Mouse (Mus musculus) forelimb bud, embryonic 11.5 days (tissue): ENCODE measurements at regions not wholly inside any gene's neighbourhood (a gene's known extent, or its start where the extent isn't known, plus 50 kb on each side); places are given as distances from the start of the nearest gene placed in this dataset.
A peak's percentile ranks its signal among the peaks of the same experiment; 100 is the strongest.

Experiments
- DNase-seq: peaks from one replicate; pipeline ENCODE4 v3.0.0-alpha.2; 2012; ENCODE audit warnings: low read depth, low spot score

DNA sequence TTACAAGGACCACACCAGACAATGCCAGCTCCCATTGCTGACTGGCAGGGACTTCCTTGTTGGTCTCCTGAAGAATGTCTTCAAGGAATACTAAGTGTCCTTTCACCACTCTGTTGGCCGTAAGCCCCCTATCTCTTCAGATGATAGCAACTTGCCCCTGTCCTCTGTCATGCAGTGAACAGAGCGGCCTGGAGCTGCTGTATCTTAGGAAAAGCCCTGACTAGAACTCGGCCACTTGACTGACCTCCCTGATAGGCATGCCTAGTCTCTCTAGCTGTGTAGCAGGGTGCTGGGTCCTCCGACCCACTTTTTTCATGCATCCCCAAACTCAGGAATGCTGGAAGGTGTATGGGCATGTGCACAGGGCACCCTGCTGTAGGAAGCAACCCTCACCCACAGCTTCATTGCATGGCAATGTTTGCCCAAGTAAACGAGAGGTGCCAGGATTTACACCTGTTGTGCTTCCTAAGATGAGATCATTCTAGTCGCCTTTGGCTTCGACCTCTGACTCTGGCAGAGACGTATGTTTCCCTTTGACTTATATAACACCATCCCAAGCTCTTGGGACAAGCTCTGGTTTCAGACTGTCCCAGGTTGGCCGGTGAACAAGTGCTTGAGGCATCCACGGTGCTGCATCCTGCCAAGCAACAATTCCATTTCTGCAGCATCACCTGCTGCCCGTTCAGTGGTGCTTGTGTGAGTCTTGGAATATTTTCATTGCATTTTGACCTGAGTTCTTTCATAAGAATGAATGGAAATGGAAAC lies 145.1 kb downstream of the Zfp36l1 start:
- DNase-seq, result no peak

DNA sequence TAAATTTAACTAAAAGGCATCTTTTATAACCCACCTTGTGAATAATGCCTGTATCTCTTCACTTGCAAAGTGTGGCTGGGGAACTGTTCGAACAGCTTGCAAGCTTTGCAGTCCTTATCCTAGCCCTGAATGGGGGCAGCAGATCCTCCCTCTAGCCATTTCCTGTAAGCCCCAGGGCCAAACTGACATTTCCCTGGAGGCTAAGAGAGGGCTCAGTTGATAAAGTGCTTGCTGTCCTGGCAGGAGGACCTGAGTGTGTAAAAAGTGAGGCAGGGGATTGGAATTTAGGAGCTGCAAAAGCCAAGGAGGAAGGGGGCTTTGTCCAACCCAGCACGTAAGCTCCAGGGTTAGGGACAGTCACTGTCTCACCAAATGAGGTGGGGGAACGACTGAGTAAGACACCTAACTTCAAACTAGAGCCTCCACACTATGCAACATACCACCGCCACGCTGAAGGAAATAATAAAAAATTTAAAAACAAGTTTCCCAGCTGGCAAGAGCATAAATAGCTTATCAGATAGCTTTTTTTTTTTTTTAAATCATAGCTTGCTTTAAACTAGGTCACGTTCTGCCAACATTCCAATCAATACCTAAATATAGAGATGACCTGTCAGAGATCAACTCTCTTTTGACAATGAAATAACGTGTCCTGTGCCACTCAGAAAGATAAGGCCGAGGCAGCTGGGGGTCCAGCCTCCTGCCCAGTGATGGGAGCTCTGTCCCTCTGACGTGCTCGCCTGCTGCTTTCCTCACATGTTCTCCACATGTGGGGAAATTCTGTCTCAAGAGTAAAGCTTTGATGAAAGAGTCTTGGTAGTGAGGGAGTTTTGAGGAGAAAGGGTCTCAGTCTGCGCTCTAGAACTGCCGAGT lies 146.0 kb downstream of the Zfp36l1 start:
- DNase-seq, result no peak

DNA sequence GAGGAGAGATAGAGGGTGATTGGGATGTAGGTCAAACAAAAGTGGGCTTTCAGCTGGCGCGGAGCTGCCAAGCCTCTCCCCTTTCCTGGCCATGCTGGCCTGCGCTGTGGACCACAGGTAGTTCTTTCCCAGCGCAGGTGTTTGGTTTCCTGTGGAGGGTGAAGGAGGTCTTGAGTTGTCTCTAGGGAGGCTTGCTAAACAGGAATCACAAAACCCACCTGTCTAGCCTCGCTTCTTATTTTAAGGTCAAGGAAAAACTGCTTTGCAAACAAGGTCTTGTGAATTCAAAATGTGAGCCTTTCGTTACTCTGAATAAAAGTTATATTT lies 146.6 kb downstream of the Zfp36l1 start:
- DNase-seq, result no peak

DNA sequence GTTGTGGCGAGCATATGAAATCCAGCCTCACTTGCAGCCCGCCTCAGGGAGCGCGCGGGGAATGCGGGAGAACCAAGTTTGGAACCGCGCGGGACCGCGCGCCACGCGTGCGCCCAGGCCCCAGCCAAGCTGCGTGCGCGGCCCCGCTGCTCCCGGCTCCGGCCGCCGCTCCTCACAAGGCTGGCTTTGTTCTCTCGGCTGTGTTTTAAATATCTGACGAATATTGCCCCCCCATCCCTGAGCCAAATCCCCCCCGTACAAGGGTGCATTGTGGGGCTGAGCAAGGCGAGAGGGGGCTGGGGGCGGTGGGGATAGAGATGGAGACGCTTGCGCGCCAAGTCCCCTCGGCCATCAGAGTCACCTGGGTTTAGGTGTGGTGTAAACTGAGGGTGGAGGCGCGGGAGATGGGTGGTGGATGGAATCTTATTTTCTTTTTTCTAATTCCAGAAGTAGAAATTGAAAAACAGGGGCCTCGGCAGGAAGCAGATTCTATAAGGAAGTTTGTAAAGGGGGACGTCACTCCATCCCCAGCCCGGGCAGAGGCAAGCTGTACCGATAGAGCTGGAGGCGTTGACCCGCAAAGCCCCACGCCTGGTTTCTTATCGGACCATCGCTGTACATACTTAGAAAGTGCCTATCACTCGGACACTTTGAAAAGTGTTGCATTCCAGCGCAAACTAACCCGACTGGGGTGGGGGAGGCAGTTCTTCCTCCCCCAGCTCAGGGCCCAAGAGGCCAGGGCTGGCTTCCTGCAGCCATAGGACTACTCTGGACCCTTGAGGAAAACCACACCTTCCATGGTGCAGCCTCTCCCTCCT lies 147.1 kb downstream of the Zfp36l1 start:
- DNase-seq, result peak; percentile 62

DNA sequence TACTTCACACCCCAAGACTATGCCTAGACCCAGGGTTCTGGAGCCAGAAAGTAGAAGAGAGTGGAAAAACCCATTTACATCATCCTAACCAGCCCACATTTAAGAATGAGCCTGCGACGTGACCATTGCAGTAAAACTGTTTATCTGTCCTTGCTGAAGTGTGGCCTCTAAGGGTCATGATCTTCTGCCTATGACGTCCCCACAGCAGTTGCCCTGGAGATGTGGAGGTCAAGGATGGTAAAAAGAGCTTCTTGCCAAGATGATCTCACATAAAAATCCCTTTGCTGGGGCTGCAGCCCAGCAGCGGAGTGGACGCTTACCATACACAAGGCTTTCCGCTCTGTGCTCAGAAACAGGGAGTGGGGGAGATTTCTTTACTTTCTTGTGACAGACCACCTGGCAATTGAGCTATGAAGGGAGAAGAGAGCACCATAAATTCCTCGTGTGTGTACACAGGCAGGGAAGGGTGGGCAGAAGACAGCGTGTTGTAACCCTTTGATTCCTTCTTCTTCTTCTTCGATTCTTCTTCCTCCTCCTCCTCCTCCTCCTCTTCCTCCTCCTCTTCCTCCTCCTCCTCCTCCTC lies 149.3 kb downstream of the Zfp36l1 start:
- no peak for DNase-seq

DNA sequence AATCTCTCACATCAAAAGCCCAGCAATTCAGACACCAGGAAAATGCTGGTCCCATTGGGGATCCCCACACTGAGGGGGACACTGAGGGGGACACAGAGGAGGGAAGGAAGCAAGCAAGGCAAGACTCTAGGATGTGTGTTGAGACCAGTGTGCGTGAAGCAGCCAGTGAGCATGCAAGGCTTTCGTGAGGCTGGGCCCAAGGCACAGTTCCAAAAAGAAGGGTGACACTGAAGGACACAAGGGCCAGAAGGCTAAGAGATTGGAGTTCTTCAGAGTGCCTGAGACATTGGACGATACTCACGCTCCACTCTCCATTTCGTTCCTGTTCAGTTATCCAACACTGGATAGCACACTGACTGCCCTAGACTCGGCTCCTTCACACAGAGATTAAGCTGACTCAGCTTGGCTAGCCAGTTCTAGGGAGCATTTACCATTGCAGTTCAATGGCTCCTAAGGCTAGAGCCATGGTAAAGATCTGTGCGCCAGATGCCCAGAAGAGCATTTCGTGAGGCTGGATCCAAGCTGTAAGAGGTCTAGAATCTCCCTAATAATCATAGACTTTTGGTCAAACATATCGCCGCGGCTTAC lies 150.1 kb downstream of the Zfp36l1 start:
- DNase-seq, result no peak

DNA sequence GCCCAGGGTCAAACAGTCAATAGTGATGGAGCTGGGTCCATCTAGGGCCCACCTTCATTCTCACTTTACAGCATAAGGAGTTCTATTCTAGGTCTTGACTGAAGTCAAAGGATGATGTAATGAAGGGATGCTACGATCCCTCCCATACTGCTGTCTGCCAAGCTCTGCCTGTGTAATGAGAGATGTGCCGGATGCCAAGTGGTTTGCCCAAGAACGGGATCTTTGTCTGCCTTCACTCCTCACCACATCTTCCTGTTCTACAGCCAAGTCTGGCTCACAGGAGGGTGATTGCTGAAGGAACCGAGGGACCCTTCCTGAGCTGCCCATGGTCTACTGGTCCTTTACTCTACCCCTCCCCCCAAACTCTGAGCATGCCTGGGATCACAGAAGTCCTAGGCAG lies 150.9 kb downstream of the Zfp36l1 start:
- no peak for DNase-seq

DNA sequence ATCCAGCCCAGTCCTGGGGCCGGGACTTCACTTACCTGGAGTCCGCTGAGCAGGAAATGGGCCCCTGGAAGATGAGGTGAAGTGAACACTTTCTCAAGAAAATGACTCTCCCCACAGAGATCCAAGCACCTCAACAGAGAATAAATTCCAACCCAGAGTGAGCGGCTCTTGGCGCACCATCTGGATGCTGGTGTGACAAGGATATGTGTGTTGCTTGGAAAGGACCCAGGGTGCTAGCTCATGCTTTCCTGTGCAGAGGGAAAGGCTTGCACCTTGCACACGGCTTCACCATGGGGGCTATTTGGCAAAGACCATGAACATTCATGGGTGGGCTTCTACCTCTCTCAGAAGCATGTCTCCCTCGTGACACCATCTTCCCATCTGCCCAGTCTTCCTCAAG lies 151.7 kb downstream of the Zfp36l1 start:
- DNase-seq, result no peak

DNA sequence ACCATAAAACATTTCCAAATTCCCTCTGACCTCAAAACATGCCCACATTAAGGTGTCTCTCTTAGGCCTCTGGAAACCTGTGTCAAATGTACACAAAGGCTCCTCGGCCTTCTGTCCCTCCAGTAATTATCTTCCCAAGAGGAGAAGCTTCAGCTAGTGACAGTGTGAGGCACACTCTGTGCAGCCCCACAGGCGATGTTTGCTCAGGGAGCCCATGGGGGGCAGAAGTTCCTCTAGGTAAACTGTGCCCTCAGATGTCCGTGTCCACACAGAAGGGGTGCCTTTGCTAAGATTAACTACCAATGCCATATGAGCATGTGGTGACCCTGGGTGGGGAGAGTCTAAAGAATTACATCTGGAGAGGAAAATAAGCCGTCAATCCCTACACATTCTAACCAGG lies 152.4 kb downstream of the Zfp36l1 start:
- no peak for DNase-seq

DNA sequence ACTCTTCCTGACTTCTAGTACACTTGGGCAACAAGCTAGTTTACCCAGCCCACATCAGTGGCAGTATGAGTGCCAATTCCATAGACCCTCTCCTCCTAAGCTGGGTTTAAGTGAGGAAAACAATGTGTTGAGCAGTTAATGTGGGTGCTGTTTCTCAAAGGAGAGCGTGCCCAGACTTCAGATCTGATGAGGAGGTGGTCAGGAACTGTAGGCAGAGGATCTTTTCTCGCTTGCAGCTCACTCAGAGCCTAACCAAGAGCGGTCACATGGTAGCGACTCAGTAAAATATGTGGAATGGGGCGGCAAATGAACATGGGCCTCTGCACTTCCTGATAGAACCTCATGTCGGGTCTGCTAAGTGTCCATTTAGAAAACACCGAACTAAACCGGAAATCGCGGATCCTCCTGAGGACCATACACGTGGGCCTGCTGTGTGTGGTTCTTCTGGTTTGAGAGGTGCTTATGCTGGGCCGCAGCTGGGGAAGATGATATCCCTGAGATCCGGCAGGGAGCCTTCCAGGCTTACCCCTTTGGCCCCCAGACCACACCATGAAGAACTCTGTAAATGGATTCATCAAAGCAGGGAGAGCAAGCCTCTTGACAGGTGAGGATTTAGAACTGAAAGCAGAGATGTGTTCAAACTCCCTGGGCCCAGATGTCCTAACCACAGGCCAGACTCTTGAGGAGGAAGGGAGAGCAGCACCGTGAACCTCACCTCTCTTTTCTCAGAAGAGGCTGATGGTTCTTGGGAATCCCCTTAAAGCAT lies 153.1 kb downstream of the Zfp36l1 start:
- no peak for DNase-seq

DNA sequence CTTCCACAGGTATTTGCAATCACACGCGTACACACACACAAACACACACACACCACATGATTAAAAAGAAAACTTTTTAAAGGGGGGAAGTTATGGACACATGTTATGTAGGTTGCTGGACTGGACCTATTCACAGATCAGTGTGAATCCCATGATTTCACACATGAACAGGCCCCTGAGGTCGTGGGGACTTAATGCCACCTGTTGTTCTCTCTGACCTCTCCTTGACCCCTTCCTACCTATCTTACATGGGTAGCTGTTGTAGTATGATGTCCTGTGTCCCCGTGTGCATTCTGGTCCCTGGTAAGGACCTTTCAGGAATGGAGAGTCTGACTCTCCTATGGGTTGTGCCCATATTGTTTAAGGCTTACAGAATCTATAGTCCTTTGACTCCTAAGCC lies 155.6 kb downstream of the Zfp36l1 start:
- no peak for DNase-seq

DNA sequence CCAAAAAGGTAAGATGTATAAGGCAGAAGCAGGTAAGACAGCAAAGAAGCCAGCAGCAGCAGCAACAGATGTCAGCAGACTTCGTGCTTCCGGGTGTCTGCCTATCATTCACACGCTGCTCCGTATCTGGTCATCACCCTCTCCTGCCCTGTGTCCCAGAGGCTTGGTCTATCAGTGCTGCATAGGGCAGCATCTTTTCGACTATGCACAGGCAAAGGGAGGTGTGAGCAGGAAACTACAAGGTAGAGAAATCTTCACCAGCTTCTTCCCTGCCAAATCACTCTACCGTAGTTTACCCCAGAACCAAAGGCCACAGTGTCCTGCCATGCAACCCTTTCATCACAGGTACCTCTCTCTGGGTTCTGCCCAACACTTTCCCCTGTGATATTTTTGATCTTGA lies 156.5 kb downstream of the Zfp36l1 start:
- DNase-seq, result no peak

DNA sequence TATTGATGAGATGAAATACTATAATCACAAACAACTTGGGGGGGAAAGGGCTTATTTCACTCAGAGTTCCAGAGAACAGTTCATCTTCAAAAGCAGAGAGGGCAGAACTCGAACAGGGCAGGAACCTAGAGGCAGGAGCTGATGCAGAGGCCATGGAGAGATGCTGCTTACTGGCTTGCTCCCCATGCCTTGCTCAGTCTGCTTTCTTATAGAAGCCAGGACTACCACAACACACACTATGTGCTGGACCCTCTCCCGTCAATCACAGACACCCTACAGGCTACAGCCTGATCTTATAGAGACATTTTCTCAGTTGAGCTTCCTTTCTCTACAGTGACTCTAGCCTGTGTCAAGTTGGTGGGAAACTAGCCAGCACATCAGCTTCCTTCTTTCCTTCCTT lies 157.3 kb downstream of the Zfp36l1 start:
- no peak for DNase-seq

DNA sequence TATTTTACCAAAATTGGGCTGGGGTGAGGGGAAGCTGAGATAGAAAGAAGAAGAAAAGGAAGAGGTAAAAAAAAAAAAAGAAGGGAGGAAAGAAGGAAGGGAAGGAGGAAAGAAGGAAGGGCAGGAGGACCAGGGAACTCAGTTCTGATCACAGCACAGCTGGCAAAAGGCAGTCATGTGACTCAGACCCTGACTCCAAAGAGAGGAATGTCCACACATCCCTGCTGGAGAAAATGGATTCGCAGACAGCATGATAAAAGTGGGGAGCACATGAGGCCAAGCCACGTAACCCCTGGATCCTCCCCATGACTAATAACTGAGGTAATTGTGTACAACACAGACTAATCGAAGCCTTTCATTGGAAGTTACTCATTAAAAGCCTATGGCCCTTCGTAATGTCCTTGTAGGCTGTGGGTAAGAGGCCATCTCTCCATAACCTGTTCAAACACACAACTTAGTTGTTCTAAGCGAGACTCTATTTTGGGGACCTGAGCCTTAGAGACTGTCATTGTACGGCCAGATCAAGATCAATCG lies 162.2 kb downstream of the Zfp36l1 start:
- no peak for DNase-seq

DNA sequence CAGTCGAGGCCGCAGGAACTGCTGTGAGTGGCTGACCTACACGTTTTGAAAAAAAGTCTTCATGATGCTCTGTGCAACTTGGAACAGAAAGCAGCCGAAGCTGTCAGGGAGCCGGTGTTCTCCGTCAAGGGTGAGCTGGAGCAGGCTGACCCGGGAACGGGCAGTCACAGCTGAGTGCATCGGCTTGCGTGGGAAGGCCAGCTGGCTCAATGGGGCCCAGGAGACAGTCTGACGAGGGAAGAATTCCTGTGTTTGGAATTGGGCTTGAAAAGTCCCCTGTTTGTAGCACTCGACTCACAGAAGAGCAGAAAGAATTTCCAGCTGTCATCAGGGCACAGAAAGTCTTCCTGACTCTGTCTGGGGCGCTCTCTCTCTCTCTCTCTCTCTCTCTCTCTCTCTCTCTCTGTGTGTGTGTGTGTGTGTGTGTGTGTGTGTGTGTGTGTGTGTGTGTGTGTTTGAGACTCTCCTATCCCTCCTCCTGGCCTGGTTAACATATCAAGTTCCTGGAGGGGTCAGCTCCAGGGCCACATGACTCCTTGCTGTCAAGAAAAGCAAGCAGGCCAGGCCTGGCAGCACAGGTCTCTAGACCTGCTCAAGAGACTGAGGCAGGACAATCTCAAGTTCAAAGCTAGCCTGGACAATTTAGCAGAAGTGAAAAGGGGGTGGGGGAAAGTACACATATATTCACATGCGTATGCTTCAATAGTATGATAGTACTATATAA lies 163.6 kb downstream of the Zfp36l1 start:
- no peak for DNase-seq

DNA sequence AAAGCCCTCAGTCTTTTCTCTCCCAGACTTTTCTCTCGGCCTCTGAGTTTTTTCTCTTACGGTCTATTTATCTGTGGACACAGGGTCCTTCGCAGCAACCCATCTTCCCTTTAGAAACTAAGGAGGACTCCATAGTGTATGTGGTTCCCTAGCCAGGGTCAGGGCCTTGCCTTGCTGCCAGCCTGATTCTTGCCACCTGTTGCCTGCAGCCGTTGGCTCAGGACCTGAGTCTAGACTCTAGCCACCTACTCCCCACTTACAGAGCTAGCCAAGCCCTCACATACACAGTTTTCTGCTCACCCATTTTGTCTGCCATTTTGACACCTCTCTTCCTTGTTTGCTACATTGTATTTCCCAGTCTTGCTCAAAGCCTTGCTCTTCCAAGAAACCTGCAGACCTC lies 165.2 kb downstream of the Zfp36l1 start:
- no peak for DNase-seq

DNA sequence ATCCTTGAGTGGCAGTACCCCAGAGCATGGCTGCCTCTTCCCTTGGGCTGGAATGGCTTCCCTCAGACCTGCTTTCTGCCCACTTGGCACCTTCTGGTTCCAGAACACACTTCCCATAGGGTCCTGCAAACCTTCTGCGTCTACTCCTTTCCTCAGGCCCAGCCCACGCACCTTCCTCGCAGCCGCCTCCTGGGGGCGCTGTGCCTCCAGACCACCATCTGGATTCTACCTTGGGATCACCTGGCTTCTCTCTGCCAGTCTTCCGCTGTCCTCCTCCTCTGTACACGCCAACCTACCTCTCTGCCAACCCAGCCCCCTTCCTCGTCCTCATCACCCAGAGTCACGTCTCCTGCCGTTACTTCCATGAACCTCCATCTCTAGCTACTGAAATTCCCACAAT lies 166.0 kb downstream of the Zfp36l1 start:
- no peak for DNase-seq

DNA sequence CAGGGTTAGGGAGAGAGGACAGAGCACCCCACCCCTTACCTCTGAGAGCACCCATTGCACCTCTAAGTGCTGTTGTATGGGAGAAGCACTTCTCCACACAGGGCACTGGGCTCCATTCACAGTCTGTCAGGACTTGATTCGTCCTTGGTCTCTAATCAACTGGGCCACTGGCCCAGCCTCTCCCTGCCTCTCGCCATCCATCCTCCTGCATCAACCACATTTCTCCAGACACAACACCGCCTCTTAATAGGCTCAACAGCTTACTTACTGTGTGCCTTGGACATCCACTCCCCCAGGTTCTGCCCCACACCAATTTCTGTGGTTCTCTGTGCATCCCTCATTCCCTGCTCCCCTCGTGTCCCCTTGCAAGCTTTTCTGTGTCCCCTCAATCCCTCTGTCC lies 166.9 kb downstream of the Zfp36l1 start:
- no peak for DNase-seq

DNA sequence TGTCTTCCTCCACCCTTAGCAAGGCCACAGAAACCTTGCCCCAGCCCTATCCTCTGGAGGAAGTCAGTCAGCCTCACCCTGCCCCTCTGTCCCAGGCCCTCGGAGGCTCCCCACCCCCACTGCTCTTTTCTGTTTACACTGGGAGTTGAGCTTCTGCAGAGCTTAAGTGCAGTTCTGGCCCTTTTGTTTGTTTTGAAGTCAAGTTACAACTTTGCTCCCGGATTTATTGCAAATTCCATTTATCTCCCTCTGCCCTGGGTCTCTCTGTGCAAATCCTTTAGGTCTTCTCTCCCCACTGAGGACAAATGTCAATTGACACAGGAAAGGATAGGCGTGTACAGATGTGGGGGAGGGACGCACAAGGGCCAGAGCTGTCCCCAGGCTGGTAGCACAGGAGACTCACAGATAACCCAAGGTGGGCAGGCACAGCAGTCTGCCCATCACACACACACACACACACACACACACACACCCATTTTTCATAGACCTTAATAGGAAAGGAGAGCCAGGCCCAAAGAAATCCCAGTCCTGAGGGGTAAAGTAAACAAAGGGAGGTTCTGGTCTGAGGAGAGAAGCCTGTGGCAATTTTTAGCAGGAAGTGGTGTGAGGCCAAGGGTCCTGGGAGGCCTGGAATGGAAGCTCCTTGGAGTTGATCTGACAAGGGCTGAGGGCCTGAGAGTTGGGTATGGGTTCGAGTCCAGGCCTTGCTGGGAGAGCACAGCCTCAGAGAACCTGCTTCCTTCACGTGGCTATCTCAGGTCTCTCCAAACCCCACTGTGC lies 167.9 kb downstream of the Zfp36l1 start:
- no peak for DNase-seq
